Mouse (Mus musculus) left cerebral cortex, postnatal 36 days (tissue): ENCODE data around the gene Snx3. TPM values are rescaled to one million over a fixed set of nuclear protein-coding genes. Genes with fewer than 3 reads are reported as not detected.

Experiments
- DNase-seq, 2 experiments: peaks; one replicate each; pipeline ENCODE4 v3.0.0; 2021 to 2022; ENCODE audit warnings: low spot score in 2 of 2, mixed read lengths in 1 of 2
- intact Hi-C: fragments of 180-260 bp; cut with DNase I; formaldehyde crosslinking; loops from one replicate; pipeline ENCODE4 v1.15.1; 2025
- total RNA-seq, 2 experiments: library from RNA; stranded (reverse); gene quantifications; 2 replicates each; pipeline ENCODE4 v1.2.3; 2021

Gene Snx3
- total RNA-seq, 2 experiments from 2014 or later: 198 to 199 TPM

GRCm38 (mm10) chr10:42572971-42573370 is 71.1 kb downstream of the Snx3 start:
- DNase-seq: no peak
- intact Hi-C loops: no loop called here

GRCm38 (mm10) chr10:42574639-42575038 is 72.8 kb downstream of the Snx3 start:
- intact Hi-C loops: no loop called here
- no peak for DNase-seq

- intact Hi-C loops: no loop called here
- no peak for DNase-seq
Observed at GRCm38 (mm10) chr10:42577525-42578280, 75.9 kb downstream of the Snx3 start.

- DNase-seq: no peak
- intact Hi-C loops: no loop called here
Observed at GRCm38 (mm10) chr10:42578281-42578675, 76.4 kb downstream of the Snx3 start.

- intact Hi-C loops: no loop called here
- DNase-seq: no peak
Observed at GRCm38 (mm10) chr10:42578698-42579474, 77.1 kb downstream of the Snx3 start.

- DNase-seq: no peak
- intact Hi-C loops: loop anchor here (5.0 kb wide), 1 partner anchor 77 kb away; the partner anchor contains the start of gene Snx3
Observed at GRCm38 (mm10) chr10:42579475-42580130, 77.8 kb downstream of the Snx3 start.

- no peak for DNase-seq
- intact Hi-C loops: loop anchor here (5.0 kb wide), 1 partner anchor 78 kb away; the partner anchor contains the start of gene Snx3
Observed at GRCm38 (mm10) chr10:42580131-42580950, 78.5 kb downstream of the Snx3 start.

- DNase-seq: no peak
- intact Hi-C loops: loop anchor here (5.0 kb wide), 1 partner anchor 79 kb away; the partner anchor contains the start of gene Snx3
Observed at GRCm38 (mm10) chr10:42580951-42581277, 79.1 kb downstream of the Snx3 start.

- intact Hi-C loops: loop anchor here (5.0 kb wide), 1 partner anchor 80 kb away; the partner anchor contains the start of gene Snx3
- DNase-seq: peak in 1 of 2 experiments; percentile 21
Observed at GRCm38 (mm10) chr10:42581694-42582565, 80.1 kb downstream of the Snx3 start.

- intact Hi-C loops: loop anchor here (5.0 kb wide), 1 partner anchor 80 kb away; the partner anchor contains the start of gene Snx3
- DNase-seq: no peak
Observed at GRCm38 (mm10) chr10:42582566-42583110, 80.8 kb downstream of the Snx3 start.

- intact Hi-C loops: loop anchor here (5.0 kb wide), 1 partner anchor 81 kb away; the partner anchor contains the start of gene Snx3
- DNase-seq: peak; percentile 55 to 56
Observed at GRCm38 (mm10) chr10:42583157-42583872, 81.5 kb downstream of the Snx3 start, which contains the start of the genes Nr2e1 and Ostm1. Nr2e1 (minus strand) TSS chr10:42583632. Ostm1 (plus strand) TSS chr10:42583822.

GRCm38 (mm10) chr10:42583902-42584435 is 82.1 kb downstream of the Snx3 start:
- intact Hi-C loops: loop anchor here (2.0 to 5.0 kb wide), 2 partner anchors 47 to 82 kb away; partner anchors contain the start of gene Snx3
- peak in 1 of 2 experiments; percentile 29 for DNase-seq

- no peak for DNase-seq
- intact Hi-C loops: loop anchor here (2.0 to 5.0 kb wide), 2 partner anchors 46 to 82 kb away; partner anchors contain the start of gene Snx3
Observed at GRCm38 (mm10) chr10:42584436-42584983, 82.7 kb downstream of the Snx3 start.
